Mouse (Mus musculus): Measurements from ENCODE around the gene Akna.

- TF ChIP-seq CTCF (IDR thresholded peaks at IDR 0.05; ENCODE audit: insufficient read depth, low read length) (no peak), POLR2A (IDR thresholded peaks at IDR 0.05; ENCODE audit: borderline replicate concordance, extremely low read depth, low read depth, low read length) (no peak)
Measured at GRCm38 (mm10) chr4:63383474-63383873, 19.7 kb downstream of the Akna start.
